Mouse (Mus musculus): ENCODE data around the gene Mllt6. TPM values are rescaled to one million over a fixed set of nuclear protein-coding genes. Genes with fewer than 3 reads are reported as not detected.

Mllt6 gene
- polyA plus RNA-seq (2012; fragmentation: generic; extraction: Trizol) = 15.5 TPM

GRCm38 (mm10) chr11:97662893-97663527 lies at the start of gene Mllt6:
Mllt6 (plus strand) TSS chr11:97663414.
- TF ChIP-seq POLR2A (IDR thresholded peaks at IDR 0.05; ENCODE audit: insufficient read length, low read depth) (peak; percentile 50), REST (IDR thresholded peaks at IDR 0.05; ENCODE audit: insufficient read depth, insufficient read length) (no peak)
- H3K27me3 ChIP-seq (ENCODE audit: control insufficient read depth, insufficient read depth, insufficient read length) = no peaks in the 10 kb centered on the region
- H3ac ChIP-seq (ENCODE audit: control insufficient read depth, insufficient read length) = peak within 1 kb of the TSS; percentile 67
- H3K79me2 ChIP-seq (ENCODE audit: control insufficient read depth, insufficient read depth) = peaks cover 22% of the 10 kb centered on the region
- H3K36me3 ChIP-seq (ENCODE audit: control insufficient read depth, insufficient read depth) = no peaks in the 10 kb centered on the region
- H3K4me3 ChIP-seq = peak within 1 kb of the TSS; percentile 83
- peak within 1 kb of the TSS; percentile 87 for H3K4me2 ChIP-seq (ENCODE audit: low read depth)

DNA sequence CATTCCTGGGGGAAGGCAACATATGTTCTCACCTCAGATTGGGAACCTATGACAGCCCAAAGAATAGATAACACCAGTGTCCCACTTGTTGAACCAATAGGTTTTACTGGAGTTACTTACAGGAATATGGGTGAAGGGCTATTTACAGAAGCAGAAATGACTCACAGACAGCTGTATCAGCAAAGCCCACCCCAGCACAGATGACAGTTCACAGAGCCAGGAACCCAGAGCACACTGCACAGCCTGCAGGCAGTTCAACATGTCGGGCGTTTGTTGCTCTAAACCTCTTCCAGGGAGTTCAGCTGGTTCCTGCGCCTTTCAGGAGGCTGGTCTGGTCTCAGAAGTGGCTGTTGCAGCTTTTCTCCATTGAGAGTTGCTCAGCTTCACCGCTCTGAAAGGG lies 47.9 kb upstream of the Mllt6 start:
- H3K4me2 ChIP-seq (ENCODE audit: low read depth) = no peak overlapping the region
- H3K4me3 ChIP-seq = no peak overlapping the region
- peaks cover 52% of the 10 kb centered on the region for H3K27me3 ChIP-seq (ENCODE audit: control insufficient read depth, insufficient read depth, insufficient read length)
- H3K79me2 ChIP-seq (ENCODE audit: control insufficient read depth, insufficient read depth) = no peaks in the 10 kb centered on the region
- H3ac ChIP-seq (ENCODE audit: control insufficient read depth, insufficient read length) = no peak overlapping the region
- no peaks in the 10 kb centered on the region for H3K36me3 ChIP-seq (ENCODE audit: control insufficient read depth, insufficient read depth)
- TF ChIP-seq E2F4 (IDR thresholded peaks at IDR 0.05; ENCODE audit: insufficient read depth) (no peak), SRF (IDR thresholded peaks at IDR 0.05; ENCODE audit: control insufficient read depth, insufficient read length, low read depth) (no peak), MYOG (IDR thresholded peaks at IDR 0.05; ENCODE audit: control insufficient read depth in 1 of 3, insufficient read depth in 1 of 3, insufficient read length in 2 of 3, low read depth in 2 of 3) (peak in 1 of 3 experiments; percentile 60), MYOD1 (IDR thresholded peaks at IDR 0.05; ENCODE audit: control insufficient read depth in 1 of 3, insufficient read length in 2 of 3, low read depth in 2 of 3) (peak in 1 of 3 experiments; percentile 63)

- no peak overlapping the region for H3ac ChIP-seq (ENCODE audit: control insufficient read depth, insufficient read length)
Measured at GRCm38 (mm10) chr11:97618368-97618767, 44.8 kb upstream of the Mllt6 start.

GRCm38 (mm10) chr11:97619391-97619795 lies 43.8 kb upstream of the Mllt6 start:
- TF ChIP-seq CEBPB (IDR thresholded peaks at IDR 0.05; ENCODE audit: insufficient read depth, poor library complexity, severe bottlenecking) (no peak), TCF12 (IDR thresholded peaks at IDR 0.05; ENCODE audit: insufficient read depth, poor library complexity, severe bottlenecking) (no peak), MYOG (IDR thresholded peaks at IDR 0.05; ENCODE audit: control insufficient read depth in 1 of 3, insufficient read depth in 1 of 3, insufficient read length in 2 of 3, low read depth in 2 of 3) (no peak), SRF (IDR thresholded peaks at IDR 0.05; ENCODE audit: control insufficient read depth, insufficient read length, low read depth) (no peak), E2F4 (IDR thresholded peaks at IDR 0.05; ENCODE audit: insufficient read depth) (no peak), MYOD1 (IDR thresholded peaks at IDR 0.05; ENCODE audit: control insufficient read depth in 1 of 3, insufficient read length in 2 of 3, low read depth in 2 of 3) (no peak), TCF3 (IDR thresholded peaks at IDR 0.05; ENCODE audit: insufficient read length, low read depth) (no peak), POLR2AphosphoS2 (IDR thresholded peaks at IDR 0.05; ENCODE audit: insufficient read length, low read depth) (no peak), POLR2A (IDR thresholded peaks at IDR 0.05; ENCODE audit: insufficient read length, low read depth) (no peak), MAX (IDR thresholded peaks at IDR 0.05; ENCODE audit: low read depth) (no peak), USF1 (IDR thresholded peaks at IDR 0.05; ENCODE audit: low read depth) (no peak), REST (IDR thresholded peaks at IDR 0.05; ENCODE audit: insufficient read depth, insufficient read length) (no peak)
- Histone ChIP-seq H3K27me3 (ENCODE audit: control insufficient read depth, insufficient read depth, insufficient read length) (peaks cover 21% of the 10 kb centered on the region), H3K4me3 (no peak overlapping the region), H3K4me2 (ENCODE audit: low read depth) (no peak overlapping the region), H3ac (ENCODE audit: control insufficient read depth, insufficient read length) (no peak overlapping the region), H3K36me3 (ENCODE audit: control insufficient read depth, insufficient read depth) (no peaks in the 10 kb centered on the region), H3K79me2 (ENCODE audit: control insufficient read depth, insufficient read depth) (no peaks in the 10 kb centered on the region)

More at GRCm38 (mm10) chr11:97618368-97618767, 44.8 kb upstream of the Mllt6 start:
- Histone ChIP-seq H3K36me3 (ENCODE audit: control insufficient read depth, insufficient read depth) (no peaks in the 10 kb centered on the region), H3K27me3 (ENCODE audit: control insufficient read depth, insufficient read depth, insufficient read length) (peaks cover 22% of the 10 kb centered on the region), H3K4me2 (ENCODE audit: low read depth) (no peak overlapping the region), H3K79me2 (ENCODE audit: control insufficient read depth, insufficient read depth) (no peaks in the 10 kb centered on the region), H3K4me3 (no peak overlapping the region)
- no peak for TF ChIP-seq MAX (IDR thresholded peaks at IDR 0.05; ENCODE audit: low read depth)
- no peak for TF ChIP-seq MYOD1 (IDR thresholded peaks at IDR 0.05; ENCODE audit: control insufficient read depth in 1 of 3, insufficient read length in 2 of 3, low read depth in 2 of 3)
- TF ChIP-seq CEBPB (IDR thresholded peaks at IDR 0.05; ENCODE audit: insufficient read depth, poor library complexity, severe bottlenecking) = no peak
- no peak for TF ChIP-seq USF1 (IDR thresholded peaks at IDR 0.05; ENCODE audit: low read depth)
- no peak for TF ChIP-seq TCF12 (IDR thresholded peaks at IDR 0.05; ENCODE audit: insufficient read depth, poor library complexity, severe bottlenecking)

DNA sequence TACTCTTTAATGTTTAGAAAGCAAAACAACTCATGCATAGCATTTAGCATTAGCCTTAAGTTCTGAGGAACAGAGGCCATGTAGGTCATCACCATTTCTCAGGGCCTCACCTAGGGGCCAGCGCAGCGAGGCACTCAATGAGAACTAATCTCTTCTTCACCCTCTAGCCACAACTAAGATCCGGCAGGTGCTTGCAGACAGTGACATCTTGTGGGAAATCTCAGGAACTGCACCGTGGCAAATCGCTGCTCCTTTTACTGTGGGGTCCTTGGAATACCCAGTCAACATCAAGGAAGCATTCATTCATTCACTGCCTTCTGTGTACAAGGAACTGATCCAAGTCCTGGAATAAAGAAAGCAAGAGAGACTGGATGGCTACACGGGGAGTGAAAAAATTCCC lies 40.8 kb upstream of the Mllt6 start:
- Histone ChIP-seq H3K79me2 (ENCODE audit: control insufficient read depth, insufficient read depth) (no peaks in the 10 kb centered on the region), H3K4me3 (no peak overlapping the region), H3K27me3 (ENCODE audit: control insufficient read depth, insufficient read depth, insufficient read length) (peaks cover 17% of the 10 kb centered on the region), H3ac (ENCODE audit: control insufficient read depth, insufficient read length) (no peak overlapping the region), H3K4me2 (ENCODE audit: low read depth) (no peak overlapping the region), H3K36me3 (ENCODE audit: control insufficient read depth, insufficient read depth) (no peaks in the 10 kb centered on the region)
- TF ChIP-seq POLR2A (IDR thresholded peaks at IDR 0.05; ENCODE audit: insufficient read length, low read depth) (no peak), MYOD1 (IDR thresholded peaks at IDR 0.05; ENCODE audit: control insufficient read depth in 1 of 3, insufficient read length in 2 of 3, low read depth in 2 of 3) (no peak), REST (IDR thresholded peaks at IDR 0.05; ENCODE audit: insufficient read depth, insufficient read length) (no peak), SRF (IDR thresholded peaks at IDR 0.05; ENCODE audit: control insufficient read depth, insufficient read length, low read depth) (no peak), USF1 (IDR thresholded peaks at IDR 0.05; ENCODE audit: low read depth) (no peak), MYOG (IDR thresholded peaks at IDR 0.05; ENCODE audit: control insufficient read depth in 1 of 3, insufficient read depth in 1 of 3, insufficient read length in 2 of 3, low read depth in 2 of 3) (no peak), CEBPB (IDR thresholded peaks at IDR 0.05; ENCODE audit: insufficient read depth, poor library complexity, severe bottlenecking) (no peak), TCF3 (IDR thresholded peaks at IDR 0.05; ENCODE audit: insufficient read length, low read depth) (no peak)
